Mouse (Mus musculus) small intestine, adult 2 months (tissue): ENCODE results near the gene Tmbim4. TPM values are rescaled to one million over a fixed set of nuclear protein-coding genes. Genes with fewer than 3 reads are reported as not detected.

Experiments used
- H3K27ac ChIP-seq: fragments of 200-500 bp; 2 replicates; pipeline ENCODE4 v1.5.1; 2012; ENCODE audit warnings: low read depth, low read length, control low read depth, inconsistent platforms; ENCODE audit not compliant: insufficient read depth
- H3K27me3 ChIP-seq: fragments of 200-500 bp; 2 replicates; pipeline ENCODE4 v1.6.1; 2012; ENCODE audit warnings: mild to moderate bottlenecking, moderate library complexity, low read length, inconsistent platforms; ENCODE audit not compliant: control insufficient read depth, insufficient read depth
- H3K36me3 ChIP-seq: fragments of 200-500 bp; 2 replicates; pipeline ENCODE4 v1.6.1; 2012; ENCODE audit warnings: mild to moderate bottlenecking, low read length, control low read depth, inconsistent platforms; ENCODE audit not compliant: control insufficient read depth, insufficient read depth
- H3K4me1 ChIP-seq: fragments of 200-500 bp; 2 replicates; pipeline ENCODE4 v1.6.1; 2012; ENCODE audit warnings: low read length, inconsistent platforms, mixed read lengths; ENCODE audit not compliant: control insufficient read depth, insufficient read depth, insufficient read length
- H3K4me3 ChIP-seq: fragments of 200-500 bp; 2 replicates; pipeline ENCODE4 v1.5.1; 2012; ENCODE audit warnings: low read depth, mild to moderate bottlenecking, control low read depth, inconsistent platforms, low read length, moderate library complexity
- CTCF ChIP-seq: fragments of 200-500 bp; IDR thresholded peaks from 2 replicates; pipeline ENCODE4 v1.5.1; 2012; ENCODE audit warnings: low read depth, mild to moderate bottlenecking, control low read depth, inconsistent platforms, low read length, moderate library complexity, mixed read lengths; ENCODE audit not compliant: insufficient replicate concordance, insufficient read length; ENCODE audit errors: extremely low read depth
- POLR2A ChIP-seq: fragments of 200-500 bp; IDR thresholded peaks from 2 replicates; pipeline ENCODE4 v1.6.1; 2012; ENCODE audit warnings: low read depth, mild to moderate bottlenecking, control low read depth, inconsistent platforms, low read length, moderate library complexity
- WGBS: fragments of 180-500 bp; shearing (Covaris S2); methylation state at CpG from one replicate; pipeline ENCODE4 v1.1.7; 2018; 5-methylcytosine and 5-hydroxymethylcytosine counted together
- polyA plus RNA-seq: library from polyadenylated mRNA; depleted of rRNA; stranded (reverse); fragments of >200 nt; gene quantifications from 2 replicates; pipeline ENCODE4 v1.2.3, GENCODE M21; 2012

Gene Tmbim4
- polyA plus RNA-seq, 1 experiment = 329 TPM

DNA sequence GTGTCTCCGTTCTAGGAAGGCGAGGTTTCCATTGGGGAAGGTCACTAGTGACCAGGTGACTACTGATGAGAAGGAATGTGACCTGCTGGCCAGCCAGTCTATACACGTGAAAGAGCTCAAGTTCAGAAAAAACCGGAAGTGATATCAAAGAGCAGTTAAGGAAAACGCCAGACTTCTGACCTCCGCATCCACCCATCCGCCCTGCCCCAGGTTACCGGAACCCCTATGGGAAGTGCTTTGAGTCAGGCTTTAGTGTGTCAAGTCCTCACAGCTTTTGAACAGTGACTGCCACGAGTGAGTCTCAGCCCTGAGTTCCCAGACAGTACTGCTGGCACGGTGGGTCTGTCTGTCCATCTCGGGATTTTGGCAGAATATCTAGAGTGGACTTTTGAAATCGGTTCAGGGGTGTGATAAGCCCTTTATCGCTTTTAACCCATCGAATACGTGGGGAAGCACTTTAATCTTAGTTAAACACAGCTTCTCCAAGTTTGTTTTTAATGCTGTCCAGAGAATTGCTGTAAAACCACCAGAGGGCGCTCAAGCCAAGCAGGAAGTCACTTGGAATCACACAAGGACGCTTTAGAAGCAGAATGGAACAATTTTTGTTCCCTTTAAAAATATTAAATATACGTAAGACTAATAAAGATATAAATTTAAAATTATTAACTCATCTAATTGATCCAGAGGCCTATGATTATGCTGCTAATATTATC, 32.4 kb downstream of the Tmbim4 start:
- 27% methylated on average over 18 of the region's 18 CpGs for WGBS
- no peaks in the 10 kb centered on the region for H3K27me3 ChIP-seq
- TF ChIP-seq POLR2A (no peak), CTCF (peak; percentile 42; the same call in 1 of the 2 replicates)
- H3K27ac ChIP-seq = no peak overlapping the region
- peaks cover 18% of the 10 kb centered on the region for H3K36me3 ChIP-seq
- peak overlapping the region; percentile 47 for H3K4me3 ChIP-seq
- no peaks in the 10 kb centered on the region for H3K4me1 ChIP-seq

DNA sequence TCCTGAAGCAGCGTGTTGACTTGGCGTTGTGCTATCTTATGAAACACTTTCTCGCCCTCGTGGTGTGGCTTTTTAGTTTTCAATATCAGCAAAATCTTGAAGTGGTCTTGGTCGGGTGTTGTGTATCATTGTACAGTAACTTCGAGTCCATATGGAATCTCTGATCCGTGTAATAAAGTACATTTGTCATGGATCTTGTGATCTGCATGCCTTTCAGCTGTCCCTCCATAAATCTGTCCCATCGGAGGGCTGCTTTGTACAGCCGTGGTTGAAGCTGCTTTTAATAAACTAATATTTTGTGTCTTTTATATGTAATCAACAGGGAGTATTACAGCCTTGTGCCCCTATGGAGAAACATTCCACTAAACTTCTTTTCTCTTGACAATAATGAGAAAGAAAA, 35.5 kb downstream of the Tmbim4 start:
- WGBS = 73% methylated on average over 9 of the region's 9 CpGs
- H3K27ac ChIP-seq = no peak overlapping the region
- TF ChIP-seq CTCF (no peak), POLR2A (no peak)
- no peaks in the 10 kb centered on the region for H3K36me3 ChIP-seq
- no peaks in the 10 kb centered on the region for H3K27me3 ChIP-seq
- H3K4me1 ChIP-seq = no peaks in the 10 kb centered on the region
- no peak overlapping the region for H3K4me3 ChIP-seq

DNA sequence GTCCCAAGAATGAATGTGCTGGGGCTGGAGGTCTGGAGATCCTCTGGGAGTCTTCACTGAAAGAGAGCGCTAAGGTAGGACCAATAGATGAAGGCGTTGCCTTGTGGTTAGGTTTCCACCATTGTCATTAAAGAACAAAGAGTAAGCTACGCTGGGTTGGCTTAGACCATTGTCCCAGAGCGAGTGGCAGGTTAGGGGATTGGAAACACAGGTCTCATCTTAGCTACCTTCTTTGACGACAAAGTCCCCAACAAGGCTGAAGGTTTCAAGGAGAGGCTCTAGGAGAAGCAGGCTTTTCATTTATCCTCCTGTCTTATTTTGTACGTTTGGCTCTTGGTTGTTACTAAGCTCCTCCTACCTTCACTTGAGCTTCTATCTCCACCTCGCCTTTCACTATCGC, 36.9 kb downstream of the Tmbim4 start:
- no peaks in the 10 kb centered on the region for H3K36me3 ChIP-seq

DNA sequence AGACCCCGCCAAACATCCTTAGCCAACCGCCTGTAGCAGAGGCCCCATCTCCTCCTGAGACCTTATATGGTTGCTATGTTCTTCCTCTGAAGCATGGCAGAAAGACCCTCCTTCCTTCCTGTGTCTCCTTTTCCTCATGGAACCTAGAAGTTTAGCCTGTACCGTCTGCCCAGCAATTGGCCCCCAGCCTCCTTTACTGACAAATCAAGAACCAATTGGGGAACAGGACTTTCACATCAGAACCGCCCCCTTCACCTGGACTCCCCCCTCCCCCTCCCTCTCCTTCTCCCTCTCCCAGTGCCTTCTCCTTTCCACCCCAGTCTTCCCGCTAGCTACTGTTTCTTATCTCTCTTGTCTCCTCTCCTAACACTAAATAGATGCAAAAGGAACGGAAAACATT, 38.1 kb downstream of the Tmbim4 start:
- Histone ChIP-seq H3K4me3 (no peak overlapping the region), H3K27ac (no peak overlapping the region), H3K4me1 (no peaks in the 10 kb centered on the region), H3K27me3 (no peaks in the 10 kb centered on the region), H3K36me3 (no peaks in the 10 kb centered on the region)
- TF ChIP-seq CTCF (no peak), POLR2A (no peak)
- 55% methylated on average over 6 of the region's 6 CpGs for WGBS

More for the DNA sequence above, 36.9 kb downstream of the Tmbim4 start:
- H3K27ac ChIP-seq = no peak overlapping the region
- no peaks in the 10 kb centered on the region for H3K4me1 ChIP-seq
- H3K27me3 ChIP-seq = no peaks in the 10 kb centered on the region
- 81% methylated on average over 8 of the region's 8 CpGs for WGBS
- no peak overlapping the region for H3K4me3 ChIP-seq
- TF ChIP-seq CTCF (no peak), POLR2A (no peak)

DNA sequence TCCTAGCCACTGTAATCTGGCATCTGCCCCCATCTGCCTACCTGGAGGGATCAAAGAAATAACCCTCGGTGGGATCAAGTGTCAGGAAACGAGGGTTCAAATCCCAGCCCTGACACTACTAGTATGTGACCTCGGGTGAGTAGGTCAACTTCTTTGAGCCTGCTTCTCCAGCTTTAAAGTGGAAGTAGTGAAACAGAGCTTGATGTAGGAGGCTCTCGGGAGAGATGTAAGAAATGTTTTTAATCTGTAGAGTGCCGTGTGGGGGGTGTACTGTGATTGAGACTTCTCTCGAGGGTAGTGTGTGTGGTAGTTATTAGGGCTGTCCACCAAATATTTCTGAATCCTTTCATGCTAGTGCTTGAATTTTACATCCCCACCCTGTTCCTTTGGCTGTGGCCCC, 41.0 kb downstream of the Tmbim4 start:
- WGBS = 65% methylated on average over 6 of the region's 6 CpGs
- H3K4me3 ChIP-seq = no peak overlapping the region
- no peak for TF ChIP-seq CTCF
- no peak for TF ChIP-seq POLR2A
- no peaks in the 10 kb centered on the region for H3K36me3 ChIP-seq
- no peak overlapping the region for H3K27ac ChIP-seq
- H3K27me3 ChIP-seq = no peaks in the 10 kb centered on the region
- no peaks in the 10 kb centered on the region for H3K4me1 ChIP-seq

DNA sequence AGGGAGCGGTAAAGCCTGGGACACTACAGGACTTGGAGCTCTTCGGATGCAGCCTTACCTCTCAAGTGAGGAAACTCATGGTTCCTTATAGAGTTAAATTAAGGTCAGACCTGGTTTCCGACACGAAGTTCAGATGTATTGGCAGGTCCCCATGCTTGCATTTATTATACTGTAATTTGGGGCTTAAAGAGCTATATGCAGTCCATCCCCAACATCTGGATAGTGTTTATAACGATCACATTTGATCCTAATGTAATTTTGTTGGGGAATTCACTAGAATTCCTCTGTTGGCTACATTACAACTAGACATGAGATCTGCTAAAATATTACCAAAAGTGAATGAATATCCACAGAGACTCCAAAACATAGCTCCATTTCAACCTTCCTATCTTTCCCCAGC, 44.3 kb downstream of the Tmbim4 start:
- Histone ChIP-seq H3K36me3 (no peaks in the 10 kb centered on the region), H3K4me1 (no peaks in the 10 kb centered on the region), H3K27me3 (0 out of 2 replicates have a peak, but pooled peaks cover 2% of the 10 kb centered on the region), H3K4me3 (no peak overlapping the region), H3K27ac (no peak overlapping the region)
- TF ChIP-seq POLR2A (no peak), CTCF (no peak)
- 74% methylated on average over 5 of the region's 5 CpGs for WGBS

DNA sequence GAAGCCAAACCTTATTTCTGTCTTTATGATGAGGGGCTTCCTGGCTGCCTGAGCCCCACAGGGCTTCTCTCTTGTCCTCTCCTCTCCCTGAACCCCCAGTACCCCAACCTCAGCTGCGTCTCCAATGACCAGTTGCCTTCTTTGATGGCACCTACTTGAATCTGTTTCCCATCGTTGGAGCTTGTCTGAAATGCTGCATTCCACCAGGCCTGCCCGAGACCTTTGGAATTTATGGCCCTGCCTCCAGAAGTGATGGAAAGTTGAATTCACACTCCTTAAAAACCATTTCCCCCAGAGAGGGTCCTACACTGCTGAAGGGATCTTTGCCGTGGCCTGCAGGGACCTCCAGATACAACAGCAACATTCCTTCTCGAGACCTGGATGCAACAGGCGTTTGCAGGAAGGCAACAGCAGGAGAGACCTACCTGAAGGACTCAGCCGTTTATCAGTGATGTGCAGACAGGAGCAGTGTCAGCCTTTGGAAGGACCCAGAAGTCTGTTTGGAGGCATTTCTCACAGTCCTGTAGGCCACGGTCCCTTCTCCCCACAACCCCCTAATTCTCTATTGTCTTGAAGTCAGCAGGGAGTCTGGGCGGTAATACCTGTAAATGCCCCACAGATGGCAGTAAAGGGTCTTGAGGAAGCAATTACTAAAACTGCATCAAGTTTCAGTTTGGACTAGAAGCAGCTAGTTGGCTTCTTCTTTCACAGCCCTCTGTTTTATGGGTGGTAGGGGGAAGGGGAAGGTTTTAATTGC, 45.8 kb downstream of the Tmbim4 start:
- H3K4me1 ChIP-seq = no peaks in the 10 kb centered on the region
- no peak overlapping the region for H3K4me3 ChIP-seq
- 35% methylated on average over 9 of the region's 9 CpGs for WGBS
- H3K27ac ChIP-seq = no peak overlapping the region
- no peaks in the 10 kb centered on the region for H3K36me3 ChIP-seq
- no peak; the same call in 1 of the 2 replicates for TF ChIP-seq CTCF
- TF ChIP-seq POLR2A = no peak
- 0 out of 2 replicates have a peak, but pooled peaks cover 2% of the 10 kb centered on the region for H3K27me3 ChIP-seq
